In genomic region chr1:167638053-167638452, GRCm38 (mm10) we compare ENCODE assay signal across 10 mouse cellular contexts. TPM values are rescaled to one million over a fixed set of nuclear protein-coding genes. Genes with fewer than 3 reads are reported as not detected.
DNase-seq lines count a peak whose midpoint lies in the region; ATAC-seq and TF ChIP-seq lines count a peak whose summit lies in the region.
"Had no signal": no experiment of that assay in that cellular context is flagged by ENCODE, and none has a peak within 500 bp of the region (broad histone marks: within the 10 kb centered on the region; RNA-seq: fewer than 3 reads in every experiment).

No protein-coding gene starts in this region.

- H3K9ac ChIP-seq in forebrain, embryonic 13.5 days: no peak overlapping the region
- H3K9ac ChIP-seq in forebrain, embryonic 15.5 days (replicated peaks): no peak overlapping the region
- no peak overlapping the region for H3K9ac ChIP-seq in midbrain, embryonic 16.5 days (ENCODE audit: low read depth, low read length)
- H3K9ac ChIP-seq in midbrain, postnatal 0 days (replicated peaks; ENCODE audit: low read length, poor library complexity, severe bottlenecking): no peak overlapping the region

- peaks cover 6% of the 10 kb centered on the region; the same call in 1 of the 2 replicates for H3K27me3 ChIP-seq in forebrain, embryonic 13.5 days
- no peaks in the 10 kb centered on the region for H3K27me3 ChIP-seq in forebrain, embryonic 15.5 days
- H3K27me3 ChIP-seq in midbrain, embryonic 10.5 days (ENCODE audit: low read depth, poor library complexity, severe bottlenecking): peaks cover 8% of the 10 kb centered on the region
- H3K27me3 ChIP-seq in midbrain, embryonic 16.5 days (ENCODE audit: control insufficient read depth, insufficient read depth, low read depth, low read length): no peaks in the 10 kb centered on the region; the same call in 1 of the 2 replicates
- no peaks in the 10 kb centered on the region for H3K27me3 ChIP-seq in midbrain, postnatal 0 days (ENCODE audit: insufficient read depth, low read length)

- no peak overlapping the region for H3K4me3 ChIP-seq in forebrain, embryonic 13.5 days
- H3K4me3 ChIP-seq in forebrain, embryonic 15.5 days: no peak overlapping the region
- H3K4me3 ChIP-seq in midbrain, embryonic 10.5 days: no peak overlapping the region
- H3K4me3 ChIP-seq in midbrain, embryonic 16.5 days (ENCODE audit: low read depth, low read length): no peak overlapping the region
- H3K4me3 ChIP-seq in midbrain, postnatal 0 days (ENCODE audit: low read depth, low read length): no peak overlapping the region
- H3K4me3 ChIP-seq: myocyte had no signal

- peak; percentile 37; the same call in 1 of the 2 replicates for ATAC-seq in forebrain, embryonic 13.5 days
- no peak for ATAC-seq in forebrain, embryonic 15.5 days (replicated peaks)
- ATAC-seq in midbrain, embryonic 16.5 days: no peak
- ATAC-seq in midbrain, postnatal 0 days (ENCODE audit: low FRiP score): no peak; the same call in 1 of the 2 replicates
- no peak for ATAC-seq in inflammation-experienced regulatory T-cells, adult 6 months

- no peaks in the 10 kb centered on the region for H3K9me3 ChIP-seq in forebrain, embryonic 13.5 days (replicated peaks)
- no peaks in the 10 kb centered on the region for H3K9me3 ChIP-seq in forebrain, embryonic 15.5 days
- H3K9me3 ChIP-seq in midbrain, embryonic 10.5 days (replicated peaks): no peaks in the 10 kb centered on the region
- no peaks in the 10 kb centered on the region for H3K9me3 ChIP-seq in midbrain, embryonic 16.5 days (replicated peaks; ENCODE audit: control insufficient read depth, low read length, poor library complexity, severe bottlenecking)
- no peaks in the 10 kb centered on the region for H3K9me3 ChIP-seq in midbrain, postnatal 0 days (ENCODE audit: low read length)

- peak; percentile 57 for DNase-seq in midbrain, embryonic 10.5 days (ENCODE audit: low spot score)
- DNase-seq in c-Kit-positive CD71-negative TER-119-negative erythroid progenitor cells, embryonic 14.5 days (ENCODE audit: low read depth): peak; percentile 36
- DNase-seq in kidney, postnatal 14 days: peak; percentile 18
- DNase-seq in midbrain, postnatal 0 days (ENCODE audit: low spot score): peak; percentile 54

- H3K27ac ChIP-seq in forebrain, embryonic 13.5 days: no peak overlapping the region
- no peak overlapping the region for H3K27ac ChIP-seq in forebrain, embryonic 15.5 days (replicated peaks)
- no peak overlapping the region for H3K27ac ChIP-seq in midbrain, embryonic 10.5 days (replicated peaks)
- H3K27ac ChIP-seq in midbrain, embryonic 16.5 days (ENCODE audit: low read length): no peak overlapping the region
- no peak overlapping the region for H3K27ac ChIP-seq in midbrain, postnatal 0 days (ENCODE audit: low read depth, low read length)

- no peaks in the 10 kb centered on the region for H3K36me3 ChIP-seq in forebrain, embryonic 13.5 days (ENCODE audit: poor library complexity, severe bottlenecking)
- no peaks in the 10 kb centered on the region for H3K36me3 ChIP-seq in forebrain, embryonic 15.5 days
- no peaks in the 10 kb centered on the region for H3K36me3 ChIP-seq in midbrain, embryonic 10.5 days
- no peaks in the 10 kb centered on the region for H3K36me3 ChIP-seq in midbrain, embryonic 16.5 days (ENCODE audit: control insufficient read depth, insufficient read depth, low read length)
- H3K36me3 ChIP-seq in midbrain, postnatal 0 days (ENCODE audit: insufficient read depth, low read length): no peaks in the 10 kb centered on the region

- TF ChIP-seq CTCF in midbrain, postnatal 0 days (IDR thresholded peaks at IDR 0.05): peak; percentile 73

- H3K4me2 ChIP-seq in forebrain, embryonic 13.5 days: no peak overlapping the region
- H3K4me2 ChIP-seq in forebrain, embryonic 15.5 days (replicated peaks): no peak overlapping the region
- no peak overlapping the region for H3K4me2 ChIP-seq in midbrain, embryonic 16.5 days (ENCODE audit: low read length)
- H3K4me2 ChIP-seq in midbrain, postnatal 0 days (ENCODE audit: low read depth, low read length, poor library complexity, severe bottlenecking): no peak overlapping the region

- WGBS in forebrain, embryonic 13.5 days: 26% methylated on average over 13 of the region's 13 CpGs
- 27% methylated on average over 13 of the region's 13 CpGs for WGBS in forebrain, embryonic 15.5 days
- 26% methylated on average over 13 of the region's 13 CpGs for WGBS in midbrain, embryonic 10.5 days
- 30% methylated on average over 13 of the region's 13 CpGs for WGBS in midbrain, embryonic 16.5 days
- WGBS in midbrain, postnatal 0 days: 26% methylated on average over 13 of the region's 13 CpGs

- H3K4me1 ChIP-seq in forebrain, embryonic 13.5 days: no peaks in the 10 kb centered on the region
- 0 out of 2 replicates have a peak, but pooled peaks cover 7% of the 10 kb centered on the region for H3K4me1 ChIP-seq in forebrain, embryonic 15.5 days
- peaks cover 6% of the 10 kb centered on the region for H3K4me1 ChIP-seq in midbrain, embryonic 10.5 days
- no peaks in the 10 kb centered on the region for H3K4me1 ChIP-seq in midbrain, embryonic 16.5 days (ENCODE audit: control insufficient read depth, insufficient read depth, low read length)
- no peaks in the 10 kb centered on the region for H3K4me1 ChIP-seq in midbrain, postnatal 0 days (ENCODE audit: insufficient read depth, low read length)

RNA-seq across cellular contexts. Expression of gene Rxrg, which starts 39.9 kb away (rescaled TPM):
- 5.6 and 13.4 TPM in 2 replicates for polyA plus RNA-seq in forebrain, embryonic 13.5 days (2015; fragmentation: Nextera tagmentation; extraction: Ambion mirVana)
- 29.5 and 32.8 TPM in 2 replicates for polyA plus RNA-seq in forebrain, embryonic 15.5 days (2015; fragmentation: Nextera tagmentation; extraction: Ambion mirVana)
- polyA plus RNA-seq in midbrain, embryonic 10.5 days (2016; fragmentation: Nextera tagmentation; extraction: Ambion mirVana): 2.2 and 3.2 TPM in 2 replicates
- 8.8 and 10.9 TPM in 2 replicates for polyA plus RNA-seq in midbrain, embryonic 16.5 days (2015; fragmentation: Nextera tagmentation; extraction: Ambion mirVana)
- 11.2 and 11.4 TPM in 2 replicates for total RNA-seq in midbrain, postnatal 0 days (2014; rRNA removed)
- polyA plus RNA-seq in midbrain, postnatal 0 days (2015; fragmentation: Nextera tagmentation; extraction: Ambion mirVana): 12.8 and 13.8 TPM in 2 replicates
- not detected for polyA plus RNA-seq in inflammation-experienced regulatory T-cells, adult 6 months (2017; shearing (Covaris generic))

RNA-seq across cellular contexts. Expression of gene Lmx1a, which starts 51.0 kb away (rescaled TPM):
- 2.5 and 9.2 TPM in 2 replicates for polyA plus RNA-seq in forebrain, embryonic 13.5 days (2015; fragmentation: Nextera tagmentation; extraction: Ambion mirVana)
- polyA plus RNA-seq in forebrain, embryonic 15.5 days (2015; fragmentation: Nextera tagmentation; extraction: Ambion mirVana): 2.6 and 3.7 TPM in 2 replicates
- polyA plus RNA-seq in midbrain, embryonic 10.5 days (2016; fragmentation: Nextera tagmentation; extraction: Ambion mirVana): 15.0 and 18.7 TPM in 2 replicates
- 5.9 and 8.4 TPM in 2 replicates for polyA plus RNA-seq in midbrain, embryonic 16.5 days (2015; fragmentation: Nextera tagmentation; extraction: Ambion mirVana)
- 3.9 and 6.3 TPM in 2 replicates for total RNA-seq in midbrain, postnatal 0 days (2014; rRNA removed)
- 3.2 and 3.5 TPM in 2 replicates for polyA plus RNA-seq in midbrain, postnatal 0 days (2015; fragmentation: Nextera tagmentation; extraction: Ambion mirVana)
- under 1 TPM in 1 of 3 experiments, not detected in 2; 0.11 TPM for polyA plus RNA-seq in inflammation-experienced regulatory T-cells, adult 6 months (2017; shearing (Covaris generic))
- polyA plus RNA-seq: heart, embryonic 14.5 days; myocyte had no signal
